Mouse (Mus musculus) right cerebral cortex, postnatal 10 days (tissue): ENCODE measurements around the gene Tnfsfm13.
A peak's percentile ranks its signal among the peaks of the same experiment; 100 is the strongest.

Experiments
- DNase-seq, 2 experiments: peaks; one replicate each; pipeline ENCODE4 v3.0.0; 2021; ENCODE audit warnings: low spot score in 2 of 2

Tnfsfm13 gene

GRCm38 (mm10) chr11:69655264-69656064 lies 40.4 kb downstream of the Tnfsfm13 start, which contains the start of gene Sox15:
Sox15 (plus strand) TSS chr11:69655314.
- DNase-seq, result peak; percentile 85 to 86

- DNase-seq, result no peak
Observed at GRCm38 (mm10) chr11:69654760-69655159, 41.1 kb downstream of the Tnfsfm13 start.

GRCm38 (mm10) chr11:69653399-69653798 lies 42.5 kb downstream of the Tnfsfm13 start:
- no peak for DNase-seq

- DNase-seq, result no peak
Observed at GRCm38 (mm10) chr11:69645860-69646259, 50.0 kb downstream of the Tnfsfm13 start.

- no peak for DNase-seq
Observed at GRCm38 (mm10) chr11:69635471-69635870, 60.4 kb downstream of the Tnfsfm13 start.

GRCm38 (mm10) chr11:69633128-69633866 lies 62.6 kb downstream of the Tnfsfm13 start:
- peak; percentile 62 to 65 for DNase-seq
